Mouse (Mus musculus): ENCODE measurements around the gene Podxl2. TPM values are rescaled to one million over a fixed set of nuclear protein-coding genes. Genes with fewer than 3 reads are reported as not detected.

Podxl2 gene
- 917 and 954 TPM in 2 replicates for total RNA-seq (2014; rRNA removed)
- 702 and 718 TPM in 2 replicates for polyA plus RNA-seq (2015; fragmentation: Nextera tagmentation; extraction: Ambion mirVana)

- peak within 1 kb of the TSS; percentile 97 for H3K27ac ChIP-seq (ENCODE audit: low read depth, low read length)
- peak within 1 kb of the TSS; percentile 95 for H3K4me3 ChIP-seq (ENCODE audit: low read depth, low read length)
- no peaks in the 10 kb centered on the region for H3K36me3 ChIP-seq (ENCODE audit: insufficient read depth)
- peak within 1 kb of the TSS; percentile 98 for H3K9ac ChIP-seq
- no peaks in the 10 kb centered on the region for H3K27me3 ChIP-seq (ENCODE audit: insufficient read depth, low read length)
- peak within 1 kb of the TSS; percentile 80 for H3K4me2 ChIP-seq (ENCODE audit: low read depth)
- no peak for TF ChIP-seq CTCF (IDR thresholded peaks at IDR 0.05; ENCODE audit: low read depth)
- peak; percentile 77 for ATAC-seq
- no peaks in the 10 kb centered on the region for H3K9me3 ChIP-seq (ENCODE audit: low read length)
- 5% methylated on average over 62 of the region's 63 CpGs for WGBS
- peaks cover 20% of the 10 kb centered on the region for H3K4me1 ChIP-seq (ENCODE audit: insufficient read depth)
- peak; percentile 93 for DNase-seq
Measured at GRCm38 (mm10) chr6:88874868-88875508, at the start of gene Podxl2. TSS of gene Podxl2 (minus strand) at chr6:88875044.

DNA sequence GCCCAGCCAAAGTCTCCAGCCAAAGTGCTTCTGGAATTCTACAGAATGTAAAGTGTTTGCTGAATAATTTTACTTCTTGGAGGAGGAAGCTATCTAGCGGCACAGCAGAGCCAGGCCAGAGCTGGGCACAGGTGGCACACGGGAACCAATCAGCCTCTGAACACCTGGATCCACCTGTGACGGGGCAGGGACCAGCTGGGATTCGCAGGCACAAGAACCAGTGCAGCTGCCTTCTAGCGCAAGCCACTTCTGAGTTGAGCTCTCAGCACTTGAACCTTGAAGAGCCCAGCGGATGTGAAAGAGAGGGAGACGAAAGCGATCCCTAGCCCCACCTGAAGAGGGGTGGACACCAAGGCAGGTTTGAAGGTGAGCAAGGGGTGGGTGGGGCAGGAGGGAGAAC lies 44.0 kb upstream of the Podxl2 start:
- no peak overlapping the region for H3K27ac ChIP-seq (ENCODE audit: low read depth, low read length)

GRCm38 (mm10) chr6:88916153-88916552 lies 41.3 kb upstream of the Podxl2 start:
- WGBS: 64% methylated on average over 1 of the region's 1 CpGs

More for the DNA sequence above, 44.0 kb upstream of the Podxl2 start:
- no peak overlapping the region for H3K9ac ChIP-seq
- TF ChIP-seq CTCF (IDR thresholded peaks at IDR 0.05; ENCODE audit: low read depth): no peak
- no peaks in the 10 kb centered on the region for H3K27me3 ChIP-seq (ENCODE audit: insufficient read depth, low read length)
- no peaks in the 10 kb centered on the region for H3K36me3 ChIP-seq (ENCODE audit: insufficient read depth)
- DNase-seq: no peak
- ATAC-seq: no peak
- H3K4me3 ChIP-seq (ENCODE audit: low read depth, low read length): no peak overlapping the region
- WGBS: 69% methylated on average over 8 of the region's 8 CpGs
- no peak overlapping the region for H3K4me2 ChIP-seq (ENCODE audit: low read depth)
- no peaks in the 10 kb centered on the region for H3K9me3 ChIP-seq (ENCODE audit: low read length)
- no peaks in the 10 kb centered on the region for H3K4me1 ChIP-seq (ENCODE audit: insufficient read depth)

GRCm38 (mm10) chr6:88915510-88915909 lies 40.7 kb upstream of the Podxl2 start:
- Histone ChIP-seq H3K4me3 (ENCODE audit: low read depth, low read length) (no peak overlapping the region), H3K9me3 (ENCODE audit: low read length) (no peaks in the 10 kb centered on the region), H3K4me1 (ENCODE audit: insufficient read depth) (no peaks in the 10 kb centered on the region), H3K4me2 (ENCODE audit: low read depth) (no peak overlapping the region), H3K27ac (ENCODE audit: low read depth, low read length) (0 out of 2 replicates have a peak overlapping the region, but pooled peaks have one; percentile 45), H3K9ac (no peak overlapping the region), H3K36me3 (ENCODE audit: insufficient read depth) (peaks cover 7% of the 10 kb centered on the region; the same call in 1 of the 2 replicates), H3K27me3 (ENCODE audit: insufficient read depth, low read length) (no peaks in the 10 kb centered on the region)
- WGBS: 67% methylated on average over 4 of the region's 4 CpGs
- ATAC-seq (peak; percentile 44), DNase-seq (peak; percentile 71)
- TF ChIP-seq CTCF (IDR thresholded peaks at IDR 0.05; ENCODE audit: low read depth): no peak

More at GRCm38 (mm10) chr6:88916153-88916552, 41.3 kb upstream of the Podxl2 start:
- no peaks in the 10 kb centered on the region for H3K9me3 ChIP-seq (ENCODE audit: low read length)
- DNase-seq (peak; percentile 52), ATAC-seq (peak; percentile 30)
- H3K27me3 ChIP-seq (ENCODE audit: insufficient read depth, low read length): no peaks in the 10 kb centered on the region
- H3K4me1 ChIP-seq (ENCODE audit: insufficient read depth): no peaks in the 10 kb centered on the region
- no peak overlapping the region for H3K9ac ChIP-seq
- no peak overlapping the region for H3K4me2 ChIP-seq (ENCODE audit: low read depth)
- peaks cover 1% of the 10 kb centered on the region; the same call in 1 of the 2 replicates for H3K36me3 ChIP-seq (ENCODE audit: insufficient read depth)
- H3K27ac ChIP-seq (ENCODE audit: low read depth, low read length): no peak overlapping the region
- H3K4me3 ChIP-seq (ENCODE audit: low read depth, low read length): no peak overlapping the region
- peak; percentile 83 for TF ChIP-seq CTCF (IDR thresholded peaks at IDR 0.05; ENCODE audit: low read depth)

GRCm38 (mm10) chr6:88914799-88915198 lies 40.0 kb upstream of the Podxl2 start:
- DNase-seq: no peak
- no peaks in the 10 kb centered on the region for H3K9me3 ChIP-seq (ENCODE audit: low read length)
- 83% methylated on average over 5 of the region's 5 CpGs for WGBS
- peaks cover 8% of the 10 kb centered on the region; the same call in 1 of the 2 replicates for H3K36me3 ChIP-seq (ENCODE audit: insufficient read depth)
- no peaks in the 10 kb centered on the region for H3K27me3 ChIP-seq (ENCODE audit: insufficient read depth, low read length)
- no peak for ATAC-seq
- no peak for TF ChIP-seq CTCF (IDR thresholded peaks at IDR 0.05; ENCODE audit: low read depth)
- H3K4me1 ChIP-seq (ENCODE audit: insufficient read depth): no peaks in the 10 kb centered on the region
- H3K4me3 ChIP-seq (ENCODE audit: low read depth, low read length): no peak overlapping the region
- H3K27ac ChIP-seq (ENCODE audit: low read depth, low read length): no peak overlapping the region
- no peak overlapping the region for H3K9ac ChIP-seq
- no peak overlapping the region for H3K4me2 ChIP-seq (ENCODE audit: low read depth)

GRCm38 (mm10) chr6:88913440-88913839 lies 38.6 kb upstream of the Podxl2 start:
- DNase-seq (peak; percentile 49), ATAC-seq (peak; percentile 62)
- Histone ChIP-seq H3K4me3 (ENCODE audit: low read depth, low read length) (no peak overlapping the region), H3K9ac (no peak overlapping the region), H3K36me3 (ENCODE audit: insufficient read depth) (peaks cover 8% of the 10 kb centered on the region; the same call in 1 of the 2 replicates), H3K9me3 (ENCODE audit: low read length) (no peaks in the 10 kb centered on the region), H3K4me1 (ENCODE audit: insufficient read depth) (no peaks in the 10 kb centered on the region), H3K4me2 (ENCODE audit: low read depth) (no peak overlapping the region), H3K27ac (ENCODE audit: low read depth, low read length) (no peak overlapping the region), H3K27me3 (ENCODE audit: insufficient read depth, low read length) (no peaks in the 10 kb centered on the region)
- TF ChIP-seq CTCF (IDR thresholded peaks at IDR 0.05; ENCODE audit: low read depth): no peak

- DNase-seq (no peak), ATAC-seq (no peak)
- 80% methylated on average over 4 of the region's 4 CpGs for WGBS
Measured at GRCm38 (mm10) chr6:88913022-88913421, 38.2 kb upstream of the Podxl2 start.

More at GRCm38 (mm10) chr6:88913022-88913421, 38.2 kb upstream of the Podxl2 start:
- H3K27ac ChIP-seq (ENCODE audit: low read depth, low read length): no peak overlapping the region
- H3K27me3 ChIP-seq (ENCODE audit: insufficient read depth, low read length): no peaks in the 10 kb centered on the region
- TF ChIP-seq CTCF (IDR thresholded peaks at IDR 0.05; ENCODE audit: low read depth): no peak
- H3K9ac ChIP-seq: no peak overlapping the region
- no peak overlapping the region for H3K4me2 ChIP-seq (ENCODE audit: low read depth)
- H3K9me3 ChIP-seq (ENCODE audit: low read length): no peaks in the 10 kb centered on the region
- H3K4me3 ChIP-seq (ENCODE audit: low read depth, low read length): no peak overlapping the region
- no peaks in the 10 kb centered on the region for H3K4me1 ChIP-seq (ENCODE audit: insufficient read depth)
- peaks cover 8% of the 10 kb centered on the region; the same call in 1 of the 2 replicates for H3K36me3 ChIP-seq (ENCODE audit: insufficient read depth)
